Mouse (Mus musculus): ENCODE measurements around the gene Fam83e.
A peak's percentile ranks its signal among the peaks of the same experiment; 100 is the strongest.

Fam83e gene

GRCm38 (mm10) chr7:45742338-45742737, 21.3 kb downstream of the Fam83e start:
- peak; percentile 43 for DNase-seq

- DNase-seq = peak; percentile 38
These were observed 23.4 kb downstream of the Fam83e start for GRCm38 (mm10) chr7:45744387-45744786.

DNA sequence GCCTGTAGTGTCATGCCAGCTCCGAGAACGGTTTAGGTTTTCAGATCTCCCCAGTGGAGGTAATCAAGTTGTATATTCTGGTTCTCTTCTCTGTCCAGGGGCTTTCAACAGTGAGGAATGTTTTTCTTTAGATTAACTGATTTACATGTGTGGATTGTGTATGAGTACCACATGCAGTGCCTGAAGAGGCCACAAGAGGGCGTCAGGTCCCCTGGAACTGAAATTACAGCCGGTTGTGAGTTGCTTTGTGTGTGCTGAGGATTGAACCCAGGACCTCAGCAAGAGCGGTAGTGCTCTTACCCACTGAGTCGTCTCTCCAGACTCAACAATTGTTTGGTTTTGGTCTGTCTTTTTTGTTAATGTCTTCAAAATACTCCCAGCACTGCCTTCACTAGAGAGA, 25.5 kb downstream of the Fam83e start:
- no peak for DNase-seq

DNA sequence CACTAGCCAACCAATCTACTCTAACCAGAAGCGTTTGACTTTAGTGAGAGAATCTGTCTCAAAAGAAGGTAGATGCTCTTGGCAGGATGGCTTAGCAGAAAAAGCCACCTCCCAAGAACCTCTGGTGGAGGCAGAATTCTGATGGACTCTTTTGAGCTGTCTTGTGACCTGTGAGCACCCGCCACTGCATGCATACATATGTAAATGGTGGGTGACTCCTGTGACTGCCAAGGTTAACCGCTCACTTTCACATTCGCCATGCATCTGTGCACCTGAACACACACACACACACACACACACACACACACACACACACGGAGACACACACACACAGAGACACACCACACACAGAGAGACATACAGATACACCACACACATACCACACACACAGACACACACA, 26.4 kb downstream of the Fam83e start:
- DNase-seq = no peak

- DNase-seq = no peak
These were observed 27.1 kb downstream of the Fam83e start for GRCm38 (mm10) chr7:45748110-45748509.

- no peak for DNase-seq
These were observed 28.4 kb downstream of the Fam83e start for GRCm38 (mm10) chr7:45749401-45749800.

DNA sequence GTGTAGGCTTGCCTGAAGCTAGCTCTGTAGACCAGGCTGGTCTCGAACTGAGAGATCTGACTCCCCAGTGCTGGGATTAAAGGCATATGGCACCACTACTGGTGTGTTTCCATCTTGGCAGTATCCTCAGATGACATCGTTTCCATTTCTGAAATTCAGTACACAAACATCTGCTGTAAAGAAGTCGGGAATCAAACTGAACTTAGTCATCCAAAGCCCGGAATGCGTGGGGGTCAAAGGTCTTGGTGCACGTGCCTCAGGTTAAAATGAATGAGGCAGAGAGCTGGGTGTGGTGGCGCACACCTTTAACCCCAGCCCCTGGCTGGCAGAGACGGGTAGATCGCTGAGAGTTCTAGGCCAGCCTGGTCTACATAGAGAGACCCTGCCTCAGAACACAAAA, 29.1 kb downstream of the Fam83e start:
- no peak for DNase-seq

DNA sequence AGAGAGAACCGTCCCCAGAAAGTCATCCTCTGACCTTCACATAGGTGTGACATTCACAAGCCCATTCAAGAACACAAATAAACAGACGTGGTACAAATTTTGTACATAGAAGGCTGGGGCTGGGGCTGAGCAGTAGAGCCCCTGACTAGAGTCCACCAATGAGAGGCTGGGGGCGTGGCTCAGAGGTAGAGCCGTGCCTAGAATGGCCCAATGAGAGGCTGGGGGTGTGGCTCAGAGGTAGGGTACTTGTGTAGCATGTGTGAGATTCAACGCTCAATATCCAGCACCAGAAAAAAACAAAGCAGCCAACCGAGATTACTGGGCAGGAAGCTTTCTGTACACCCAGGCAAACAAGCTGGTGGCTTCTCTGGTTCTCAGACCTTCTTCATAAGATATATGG, 34.7 kb downstream of the Fam83e start:
- no peak for DNase-seq

- peak; percentile 76 for DNase-seq
These were observed 38.4 kb downstream of the Fam83e start for GRCm38 (mm10) chr7:45759400-45759799.

GRCm38 (mm10) chr7:45760151-45760550, 39.1 kb downstream of the Fam83e start:
- DNase-seq = peak; percentile 50

DNA sequence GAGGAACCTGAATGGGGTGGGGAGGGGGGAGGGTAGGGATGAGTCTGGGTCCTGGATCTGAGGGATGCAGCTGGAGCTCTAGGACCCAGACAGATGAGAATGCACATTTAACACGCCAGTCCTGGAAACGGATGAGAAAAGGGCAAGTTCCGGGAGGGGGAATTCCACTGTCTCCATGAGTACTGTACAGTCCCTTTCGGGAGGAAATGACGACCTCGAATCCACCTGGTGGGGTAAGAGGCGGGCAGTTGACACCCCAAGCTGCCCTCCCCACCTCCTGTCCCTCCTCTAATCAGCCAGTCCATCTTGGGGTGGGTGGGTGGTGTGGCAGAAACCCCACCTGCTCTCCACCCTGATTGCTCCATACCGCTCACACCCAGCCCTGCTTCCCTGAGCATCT, 45.0 kb downstream of the Fam83e start:
- no peak for DNase-seq

GRCm38 (mm10) chr7:45766764-45767163, 45.8 kb downstream of the Fam83e start:
- no peak for DNase-seq

DNA sequence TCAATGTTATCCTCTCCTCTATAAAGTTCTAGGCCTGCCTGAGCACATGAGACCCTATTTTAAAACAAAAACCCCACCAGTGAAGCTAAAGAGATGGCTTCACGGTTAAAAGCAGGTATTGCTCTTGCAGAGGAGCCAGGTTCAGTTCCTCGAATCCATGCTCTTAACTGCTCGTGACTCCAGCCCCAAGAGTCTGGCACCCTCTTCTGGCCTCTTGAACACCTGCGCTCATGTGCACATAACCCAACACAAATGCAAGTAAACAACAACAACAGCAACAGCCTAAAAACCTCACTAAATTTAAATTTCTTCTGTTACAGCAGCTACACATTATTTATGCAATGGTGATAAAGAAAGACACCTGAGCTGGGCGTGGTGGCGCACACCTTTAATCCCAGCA, 46.5 kb downstream of the Fam83e start:
- DNase-seq = no peak

- DNase-seq = no peak
These were observed 49.5 kb downstream of the Fam83e start for GRCm38 (mm10) chr7:45770427-45771082.

DNA sequence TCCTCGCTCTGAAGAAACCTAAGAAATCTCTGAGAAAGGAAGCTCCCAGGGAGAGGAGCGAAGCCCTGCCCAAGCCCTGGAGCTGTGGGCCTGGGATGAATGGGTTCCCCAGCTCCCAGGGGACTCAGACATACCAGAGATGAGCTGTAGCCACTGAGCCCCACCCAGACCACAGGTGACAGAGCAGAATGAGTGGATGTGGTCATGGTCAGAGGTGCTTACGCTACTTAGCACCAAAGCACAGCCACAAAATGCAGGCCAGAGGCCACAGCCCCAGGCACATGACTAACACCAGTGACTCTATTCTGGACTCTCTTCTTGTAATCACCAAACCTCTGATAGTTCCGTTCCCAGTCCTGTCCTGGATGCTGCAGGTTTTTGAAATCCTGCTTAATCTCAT, 50.1 kb downstream of the Fam83e start:
- no peak for DNase-seq

DNA sequence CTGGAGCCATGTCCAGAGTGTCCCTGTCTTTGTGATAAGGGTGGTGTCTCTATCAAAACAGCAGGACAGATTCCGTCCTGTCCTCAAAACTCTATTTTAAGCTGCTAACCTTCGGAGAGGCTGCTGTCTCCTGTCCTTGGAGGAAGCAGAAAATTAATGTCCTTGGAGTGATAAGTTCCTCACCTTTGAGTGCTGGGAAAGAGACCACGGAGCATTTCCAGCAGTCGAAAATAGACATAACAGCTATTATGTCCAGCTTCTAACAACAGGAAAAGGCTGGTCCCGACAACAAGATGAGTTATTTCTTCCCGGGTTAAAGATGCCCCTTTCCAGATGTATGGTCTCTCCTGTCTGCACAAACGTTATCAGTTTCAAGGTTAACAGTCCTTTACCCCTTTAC, 54.2 kb downstream of the Fam83e start:
- no peak for DNase-seq

Measured in thymus, postnatal 14 days (tissue).